ENCODE assay signal across 24 mouse cellular contexts in genomic region chr6:37520631-37521375, GRCm38 (mm10). TPM values are rescaled to one million over a fixed set of nuclear protein-coding genes. Genes with fewer than 3 reads are reported as not detected.
A peak's percentile ranks its signal among the peaks of the same experiment; 100 is the strongest.
DNase-seq lines count a peak whose midpoint lies in the region; ATAC-seq and TF ChIP-seq lines count a peak whose summit lies in the region.
"Had no signal": no experiment of that assay in that cellular context is flagged by ENCODE, and none has a peak within 500 bp of the region (broad histone marks: within the 10 kb centered on the region; RNA-seq: fewer than 3 reads in every experiment).

No protein-coding gene starts in this region.

- WGBS in kidney, adult 2 months, result 51% methylated on average over 13 of the region's 13 CpGs
- WGBS in kidney, embryonic 16.5 days, result 82% methylated on average over 13 of the region's 13 CpGs

- no peak overlapping the region for H3K4me2 ChIP-seq in kidney, embryonic 16.5 days (replicated peaks; ENCODE audit: low read depth, low read length)
- H3K4me2 ChIP-seq: embryonic facial prominence, embryonic 15.5 days; hindbrain, embryonic 12.5 days had no signal

- ATAC-seq in Patski, result no peak
- ATAC-seq in kidney, embryonic 16.5 days (ENCODE audit: low FRiP score, low TSS enrichment), result no peak
- ATAC-seq: forebrain, embryonic 14.5 days had no signal

- POLR2A ChIA-PET in Patski (lab: Charles Lee), result no interaction called here

- DNase-seq in Patski (ENCODE audit: low read depth, low spot score), result peak; percentile 9
- peak; percentile 90 for DNase-seq in kidney, adult 2 months
- peak; percentile 75 to 84 for DNase-seq in kidney, postnatal 25 days
- DNase-seq in lung, postnatal 36 days, result no peak
- DNase-seq in right cerebral cortex, postnatal 25 days, result no peak
- DNase-seq in ovary, postnatal 10 days (ENCODE audit: low spot score), result no peak
- DNase-seq in lung, postnatal 14 days, result no peak
- DNase-seq: adrenal gland, postnatal 25 days; cerebellum, adult 2 months; cerebellum, postnatal 10 days; embryo, embryonic 11 days; gastrocnemius, adult 2 months; gastrocnemius, postnatal 25 days; heart, postnatal 10 days; heart, postnatal 4 days had no signal

- peaks cover 6% of the 10 kb centered on the region; the same call in 1 of the 2 replicates for H3K9me3 ChIP-seq in kidney, embryonic 16.5 days (ENCODE audit: low read length)
- H3K9me3 ChIP-seq: embryonic facial prominence, embryonic 15.5 days; forebrain, embryonic 10.5 days; heart, embryonic 10.5 days; hindbrain, embryonic 12.5 days had no signal

- CTCF ChIA-PET in Patski (lab: Charles Lee), result no interaction called here

- H3K36me3 ChIP-seq in kidney, adult 2 months (ENCODE audit: control insufficient read depth, insufficient read depth, low read length), result no peaks in the 10 kb centered on the region
- H3K36me3 ChIP-seq in kidney, embryonic 16.5 days (ENCODE audit: insufficient read depth, low read length), result no peaks in the 10 kb centered on the region
- H3K36me3 ChIP-seq: embryonic facial prominence, embryonic 15.5 days; forebrain, embryonic 10.5 days; heart, embryonic 10.5 days; hindbrain, embryonic 12.5 days had no signal

- no peak overlapping the region for H3K4me3 ChIP-seq in kidney, adult 2 months (ENCODE audit: insufficient read depth, low read depth, low read length)
- H3K4me3 ChIP-seq in kidney, embryonic 16.5 days (ENCODE audit: low read length), result no peak overlapping the region
- H3K4me3 ChIP-seq: embryonic facial prominence, embryonic 15.5 days; erythroblast, embryonic 14.5 days; forebrain, embryonic 10.5 days; gastrocnemius, adult 2 months; heart, embryonic 10.5 days; hindbrain, embryonic 12.5 days had no signal

- no peak overlapping the region for H3K9ac ChIP-seq in kidney, embryonic 16.5 days (replicated peaks; ENCODE audit: low read length)
- H3K9ac ChIP-seq: embryonic facial prominence, embryonic 15.5 days; hindbrain, embryonic 12.5 days had no signal

- TF ChIP-seq CTCF in Patski (IDR thresholded peaks at IDR 0.05), result no peak
- TF ChIP-seq CTCF in kidney, adult 2 months (conservative IDR thresholded peaks at IDR 0.05; ENCODE audit: insufficient read depth, insufficient read length, low read depth, low read length), result no peak; the same call in 1 of the 2 replicates

- peaks cover 3% of the 10 kb centered on the region; the same call in 1 of the 2 replicates for H3K4me1 ChIP-seq in kidney, adult 2 months (ENCODE audit: control insufficient read depth, insufficient read depth, low read length)
- H3K4me1 ChIP-seq in kidney, embryonic 16.5 days (ENCODE audit: insufficient read depth, low read length), result no peaks in the 10 kb centered on the region
- H3K4me1 ChIP-seq: embryonic facial prominence, embryonic 15.5 days; forebrain, embryonic 10.5 days; heart, embryonic 10.5 days; hindbrain, embryonic 12.5 days had no signal

- TF ChIP-seq POLR2A in kidney, adult 2 months (IDR thresholded peaks at IDR 0.05; ENCODE audit: low read depth, low read length), result no peak

- H3K27ac ChIP-seq in kidney, adult 2 months (ENCODE audit: insufficient read depth, low read depth, low read length), result peak overlapping the region; percentile 99
- H3K27ac ChIP-seq in kidney, embryonic 16.5 days (ENCODE audit: low read length), result peak overlapping the region; percentile 35; the same call in 1 of the 2 replicates
- H3K27ac ChIP-seq: embryonic facial prominence, embryonic 15.5 days; forebrain, embryonic 10.5 days; gastrocnemius, adult 2 months; heart, embryonic 10.5 days; hindbrain, embryonic 12.5 days had no signal

- no peaks in the 10 kb centered on the region for H3K27me3 ChIP-seq in Patski
- H3K27me3 ChIP-seq in kidney, adult 2 months (replicated peaks; ENCODE audit: control insufficient read depth, insufficient read depth, low read length), result no peaks in the 10 kb centered on the region
- no peaks in the 10 kb centered on the region for H3K27me3 ChIP-seq in kidney, embryonic 16.5 days (ENCODE audit: insufficient read depth, low read length)
- H3K27me3 ChIP-seq: embryonic facial prominence, embryonic 15.5 days; hindbrain, embryonic 12.5 days had no signal

- in situ Hi-C loops in Patski (cut with MboI; ENCODE audit: low pct_unique_long_range_greater_than_20kb), result no loop called here

RNA-seq across cellular contexts. Expression of gene Akr1d1, which starts 9.2 kb away (rescaled TPM):
- not detected for polyA plus RNA-seq in Patski (2021)
- 18.7 and 19.1 TPM in 2 replicates for polyA plus RNA-seq in kidney, adult 2 months (2012; rRNA removed)
- 1.2 and 1.4 TPM in 2 replicates for polyA plus RNA-seq in kidney, embryonic 16.5 days (2015; fragmentation: Nextera tagmentation; extraction: Ambion mirVana)
- polyA plus RNA-seq: cerebellum, adult 2 months; embryonic facial prominence, embryonic 11.5 days; erythroblast, embryonic 14.5 days; forebrain, embryonic 10.5 days; forebrain, embryonic 14.5 days; heart, embryonic 10.5 days; heart, embryonic 14.5 days; hindbrain, embryonic 12.5 days had no signal

Comparison
In these comparisons a context has a peak if more than half of its experiments do, and no peak if none do; other contexts are left out.
1. DNase-seq: peak in Patski (single experiment), kidney, adult 2 months (single experiment) and kidney, postnatal 25 days (2 of 2); none in lung, postnatal 36 days (single experiment), right cerebral cortex, postnatal 25 days (single experiment), ovary, postnatal 10 days (single experiment) and lung, postnatal 14 days (single experiment).